Mouse (Mus musculus): ENCODE measurements around the gene Ptrhd1. TPM values are rescaled to one million over a fixed set of nuclear protein-coding genes. Genes with fewer than 3 reads are reported as not detected.

Gene Ptrhd1
- polyA plus RNA-seq, 1 experiment from 2014 or later: 7.2 TPM

- ATAC-seq (replicated peaks; ENCODE audit: insufficient number of reproducible peaks, low FRiP score, low TSS enrichment): no peak
- H3K4me3 ChIP-seq (ENCODE audit: low read depth, low read length): no peak overlapping the region
- H3K4me1 ChIP-seq (ENCODE audit: control insufficient read depth, insufficient read depth, low read length): no peaks in the 10 kb centered on the region
- H3K9me3 ChIP-seq (replicated peaks; ENCODE audit: control insufficient read depth, low read length): peaks cover 4% of the 10 kb centered on the region; the same call in 1 of the 2 replicates
- 91% methylated on average over 4 of the region's 4 CpGs for WGBS (ENCODE audit: insufficient replicate concordance)
- no peaks in the 10 kb centered on the region for H3K27me3 ChIP-seq (ENCODE audit: control insufficient read depth, insufficient read depth, low read length)
- H3K27ac ChIP-seq (ENCODE audit: low read depth, low read length): no peak overlapping the region
- H3K9ac ChIP-seq (ENCODE audit: low read depth, low read length): no peak overlapping the region
- H3K36me3 ChIP-seq (ENCODE audit: control insufficient read depth, insufficient read depth, low read length): peaks cover 4% of the 10 kb centered on the region
- no peak overlapping the region for H3K4me2 ChIP-seq
Measured at GRCm38 (mm10) chr12:4267765-4268164, 33.9 kb downstream of the Ptrhd1 start.

GRCm38 (mm10) chr12:4271078-4271477 lies 37.3 kb downstream of the Ptrhd1 start:
- no peaks in the 10 kb centered on the region for H3K27me3 ChIP-seq (ENCODE audit: control insufficient read depth, insufficient read depth, low read length)
- H3K4me2 ChIP-seq: no peak overlapping the region
- no peak for ATAC-seq (replicated peaks; ENCODE audit: insufficient number of reproducible peaks, low FRiP score, low TSS enrichment)
- H3K36me3 ChIP-seq (ENCODE audit: control insufficient read depth, insufficient read depth, low read length): peaks cover 4% of the 10 kb centered on the region
- peaks cover 4% of the 10 kb centered on the region; the same call in 1 of the 2 replicates for H3K9me3 ChIP-seq (replicated peaks; ENCODE audit: control insufficient read depth, low read length)
- H3K4me1 ChIP-seq (ENCODE audit: control insufficient read depth, insufficient read depth, low read length): no peaks in the 10 kb centered on the region
- H3K27ac ChIP-seq (ENCODE audit: low read depth, low read length): no peak overlapping the region
- H3K4me3 ChIP-seq (ENCODE audit: low read depth, low read length): no peak overlapping the region
- WGBS (ENCODE audit: insufficient replicate concordance): 93% methylated on average over 6 of the region's 6 CpGs
- no peak overlapping the region for H3K9ac ChIP-seq (ENCODE audit: low read depth, low read length)

GRCm38 (mm10) chr12:4278978-4279755 lies 45.3 kb downstream of the Ptrhd1 start:
- WGBS (ENCODE audit: insufficient replicate concordance): 86% methylated on average over 3 of the region's 3 CpGs
- no peak overlapping the region for H3K4me2 ChIP-seq
- H3K27me3 ChIP-seq (ENCODE audit: control insufficient read depth, insufficient read depth, low read length): no peaks in the 10 kb centered on the region

GRCm38 (mm10) chr12:4279878-4280277 lies 46.1 kb downstream of the Ptrhd1 start:
- Histone ChIP-seq H3K4me3 (ENCODE audit: low read depth, low read length) (no peak overlapping the region), H3K9me3 (replicated peaks; ENCODE audit: control insufficient read depth, low read length) (no peaks in the 10 kb centered on the region), H3K4me2 (no peak overlapping the region), H3K4me1 (ENCODE audit: control insufficient read depth, insufficient read depth, low read length) (peaks cover 7% of the 10 kb centered on the region), H3K36me3 (ENCODE audit: control insufficient read depth, insufficient read depth, low read length) (no peaks in the 10 kb centered on the region), H3K27ac (ENCODE audit: low read depth, low read length) (no peak overlapping the region), H3K27me3 (ENCODE audit: control insufficient read depth, insufficient read depth, low read length) (no peaks in the 10 kb centered on the region), H3K9ac (ENCODE audit: low read depth, low read length) (no peak overlapping the region)
- ATAC-seq (replicated peaks; ENCODE audit: insufficient number of reproducible peaks, low FRiP score, low TSS enrichment): no peak
- 77% methylated on average over 3 of the region's 3 CpGs for WGBS (ENCODE audit: insufficient replicate concordance)

More at GRCm38 (mm10) chr12:4278978-4279755, 45.3 kb downstream of the Ptrhd1 start:
- peaks cover 7% of the 10 kb centered on the region for H3K4me1 ChIP-seq (ENCODE audit: control insufficient read depth, insufficient read depth, low read length)
- H3K9me3 ChIP-seq (replicated peaks; ENCODE audit: control insufficient read depth, low read length): no peaks in the 10 kb centered on the region
- H3K9ac ChIP-seq (ENCODE audit: low read depth, low read length): no peak overlapping the region
- H3K27ac ChIP-seq (ENCODE audit: low read depth, low read length): no peak overlapping the region
- H3K4me3 ChIP-seq (ENCODE audit: low read depth, low read length): no peak overlapping the region
- no peak for ATAC-seq (replicated peaks; ENCODE audit: insufficient number of reproducible peaks, low FRiP score, low TSS enrichment)
- no peaks in the 10 kb centered on the region for H3K36me3 ChIP-seq (ENCODE audit: control insufficient read depth, insufficient read depth, low read length)

GRCm38 (mm10) chr12:4285186-4285585 lies 51.4 kb downstream of the Ptrhd1 start:
- H3K27ac ChIP-seq (ENCODE audit: low read depth, low read length): no peak overlapping the region
- WGBS (ENCODE audit: insufficient replicate concordance): 27% methylated on average over 3 of the region's 3 CpGs
- no peak overlapping the region for H3K4me3 ChIP-seq (ENCODE audit: low read depth, low read length)
- no peaks in the 10 kb centered on the region for H3K9me3 ChIP-seq (replicated peaks; ENCODE audit: control insufficient read depth, low read length)
- peaks cover 6% of the 10 kb centered on the region; the same call in 1 of the 2 replicates for H3K4me1 ChIP-seq (ENCODE audit: control insufficient read depth, insufficient read depth, low read length)
- no peaks in the 10 kb centered on the region for H3K27me3 ChIP-seq (ENCODE audit: control insufficient read depth, insufficient read depth, low read length)
- ATAC-seq (replicated peaks; ENCODE audit: insufficient number of reproducible peaks, low FRiP score, low TSS enrichment): no peak
- no peak overlapping the region for H3K9ac ChIP-seq (ENCODE audit: low read depth, low read length)
- no peak overlapping the region for H3K4me2 ChIP-seq
- no peaks in the 10 kb centered on the region for H3K36me3 ChIP-seq (ENCODE audit: control insufficient read depth, insufficient read depth, low read length)

Other genes starting within 250 kb of the Ptrhd1 start
- 6.4 and 10.5 TPM in 2 replicates for gene Efr3b, start 195.1 kb upstream of the Ptrhd1 start, polyA plus RNA-seq (2014; fragmentation: Nextera tagmentation; extraction: Ambion mirVana)
- 7.8 and 10.1 TPM in 2 replicates for gene Dnajc27, start 151.4 kb upstream of the Ptrhd1 start, polyA plus RNA-seq (2014; fragmentation: Nextera tagmentation; extraction: Ambion mirVana)
- gene Adcy3, start 100.9 kb upstream of the Ptrhd1 start, polyA plus RNA-seq (2014; fragmentation: Nextera tagmentation; extraction: Ambion mirVana): 3.8 TPM in 2 replicates
- gene Cenpo, start 267 bp downstream of the Ptrhd1 start, polyA plus RNA-seq (2014; fragmentation: Nextera tagmentation; extraction: Ambion mirVana): 9.0 and 9.2 TPM in 2 replicates
- gene Ncoa1, start 243.2 kb downstream of the Ptrhd1 start, polyA plus RNA-seq (2014; fragmentation: Nextera tagmentation; extraction: Ambion mirVana): 9.9 and 10.4 TPM in 2 replicates